Mouse (Mus musculus): ENCODE results near the gene Msl1. TPM values are rescaled to one million over a fixed set of nuclear protein-coding genes. Genes with fewer than 3 reads are reported as not detected.

The Msl1 gene
- polyA plus RNA-seq, 1 experiment from 2014 or later, result 32.0 TPM

GRCm38 (mm10) chr11:98839897-98840296, 44.6 kb downstream of the Msl1 start:
- H3K9me3 ChIP-seq (ENCODE audit: control insufficient read depth, low read length), result no peaks in the 10 kb centered on the region
- 73% methylated on average over 10 of the region's 10 CpGs for WGBS
- no peak for ATAC-seq
- H3K4me1 ChIP-seq (replicated peaks; ENCODE audit: control insufficient read depth, insufficient read depth, low read length), result peaks cover 20% of the 10 kb centered on the region
- no peak overlapping the region for H3K4me2 ChIP-seq (ENCODE audit: low read length)
- no peaks in the 10 kb centered on the region for H3K27me3 ChIP-seq (replicated peaks; ENCODE audit: control insufficient read depth, insufficient read depth, low read length)
- no peak overlapping the region for H3K27ac ChIP-seq (ENCODE audit: low read length)
- no peak overlapping the region for H3K4me3 ChIP-seq (replicated peaks; ENCODE audit: low read length)
- H3K9ac ChIP-seq (replicated peaks; ENCODE audit: low read depth, low read length), result no peak overlapping the region; the same call in 1 of the 2 replicates
- no peaks in the 10 kb centered on the region for H3K36me3 ChIP-seq (ENCODE audit: control insufficient read depth, insufficient read depth)

GRCm38 (mm10) chr11:98846016-98846415, 50.7 kb downstream of the Msl1 start:
- ATAC-seq, result no peak
- no peaks in the 10 kb centered on the region for H3K27me3 ChIP-seq (replicated peaks; ENCODE audit: control insufficient read depth, insufficient read depth, low read length)
- no peak overlapping the region for H3K4me3 ChIP-seq (replicated peaks; ENCODE audit: low read length)
- no peaks in the 10 kb centered on the region for H3K36me3 ChIP-seq (ENCODE audit: control insufficient read depth, insufficient read depth)
- no peak overlapping the region for H3K27ac ChIP-seq (ENCODE audit: low read length)
- WGBS, result 53% methylated on average over 13 of the region's 13 CpGs
- no peaks in the 10 kb centered on the region for H3K9me3 ChIP-seq (ENCODE audit: control insufficient read depth, low read length)
- no peak overlapping the region for H3K4me2 ChIP-seq (ENCODE audit: low read length)
- H3K4me1 ChIP-seq (replicated peaks; ENCODE audit: control insufficient read depth, insufficient read depth, low read length), result peaks cover 16% of the 10 kb centered on the region
- no peak overlapping the region for H3K9ac ChIP-seq (replicated peaks; ENCODE audit: low read depth, low read length)

GRCm38 (mm10) chr11:98846865-98847604, 51.7 kb downstream of the Msl1 start:
- 76% methylated on average over 19 of the region's 19 CpGs for WGBS
- H3K27ac ChIP-seq (ENCODE audit: low read length), result no peak overlapping the region
- H3K4me2 ChIP-seq (ENCODE audit: low read length), result no peak overlapping the region
- H3K9ac ChIP-seq (replicated peaks; ENCODE audit: low read depth, low read length), result no peak overlapping the region
- no peaks in the 10 kb centered on the region for H3K9me3 ChIP-seq (ENCODE audit: control insufficient read depth, low read length)
- H3K27me3 ChIP-seq (replicated peaks; ENCODE audit: control insufficient read depth, insufficient read depth, low read length), result no peaks in the 10 kb centered on the region
- no peak for ATAC-seq
- H3K36me3 ChIP-seq (ENCODE audit: control insufficient read depth, insufficient read depth), result no peaks in the 10 kb centered on the region
- H3K4me1 ChIP-seq (replicated peaks; ENCODE audit: control insufficient read depth, insufficient read depth, low read length), result peaks cover 16% of the 10 kb centered on the region
- H3K4me3 ChIP-seq (replicated peaks; ENCODE audit: low read length), result no peak overlapping the region

- 13% methylated on average over 19 of the region's 19 CpGs for WGBS
- ATAC-seq, result no peak
- Histone ChIP-seq H3K9me3 (ENCODE audit: control insufficient read depth, low read length) (no peaks in the 10 kb centered on the region), H3K27me3 (replicated peaks; ENCODE audit: control insufficient read depth, insufficient read depth, low read length) (no peaks in the 10 kb centered on the region), H3K4me1 (replicated peaks; ENCODE audit: control insufficient read depth, insufficient read depth, low read length) (peaks cover 16% of the 10 kb centered on the region), H3K27ac (ENCODE audit: low read length) (no peak overlapping the region), H3K4me2 (ENCODE audit: low read length) (no peak overlapping the region), H3K9ac (replicated peaks; ENCODE audit: low read depth, low read length) (no peak overlapping the region), H3K36me3 (ENCODE audit: control insufficient read depth, insufficient read depth) (no peaks in the 10 kb centered on the region), H3K4me3 (replicated peaks; ENCODE audit: low read length) (no peak overlapping the region)
Measured at GRCm38 (mm10) chr11:98849196-98849894, 54.0 kb downstream of the Msl1 start.

GRCm38 (mm10) chr11:98850100-98851093, 55.1 kb downstream of the Msl1 start:
- ATAC-seq, result peak; percentile 59; the same call in 1 of the 2 replicates
- Histone ChIP-seq H3K27ac (ENCODE audit: low read length) (no peak overlapping the region), H3K4me1 (replicated peaks; ENCODE audit: control insufficient read depth, insufficient read depth, low read length) (peaks cover 16% of the 10 kb centered on the region), H3K9me3 (ENCODE audit: control insufficient read depth, low read length) (no peaks in the 10 kb centered on the region), H3K4me2 (ENCODE audit: low read length) (peak overlapping the region; percentile 40), H3K36me3 (ENCODE audit: control insufficient read depth, insufficient read depth) (no peaks in the 10 kb centered on the region), H3K4me3 (replicated peaks; ENCODE audit: low read length) (peak overlapping the region; percentile 21), H3K9ac (replicated peaks; ENCODE audit: low read depth, low read length) (0 out of 2 replicates have a peak overlapping the region, but pooled peaks have one; percentile 20), H3K27me3 (replicated peaks; ENCODE audit: control insufficient read depth, insufficient read depth, low read length) (no peaks in the 10 kb centered on the region)
- 56% methylated on average over 26 of the region's 26 CpGs for WGBS

- Histone ChIP-seq H3K36me3 (ENCODE audit: control insufficient read depth, insufficient read depth) (no peaks in the 10 kb centered on the region), H3K9me3 (ENCODE audit: control insufficient read depth, low read length) (no peaks in the 10 kb centered on the region), H3K9ac (replicated peaks; ENCODE audit: low read depth, low read length) (no peak overlapping the region), H3K27ac (ENCODE audit: low read length) (no peak overlapping the region), H3K27me3 (replicated peaks; ENCODE audit: control insufficient read depth, insufficient read depth, low read length) (no peaks in the 10 kb centered on the region), H3K4me3 (replicated peaks; ENCODE audit: low read length) (no peak overlapping the region), H3K4me2 (ENCODE audit: low read length) (no peak overlapping the region), H3K4me1 (replicated peaks; ENCODE audit: control insufficient read depth, insufficient read depth, low read length) (peaks cover 16% of the 10 kb centered on the region)
- 81% methylated on average over 8 of the region's 8 CpGs for WGBS
- ATAC-seq, result no peak
Measured at GRCm38 (mm10) chr11:98854116-98854515, 58.8 kb downstream of the Msl1 start.

GRCm38 (mm10) chr11:98854659-98855058, 59.3 kb downstream of the Msl1 start:
- Histone ChIP-seq H3K9me3 (ENCODE audit: control insufficient read depth, low read length) (no peaks in the 10 kb centered on the region), H3K4me2 (ENCODE audit: low read length) (no peak overlapping the region), H3K4me1 (replicated peaks; ENCODE audit: control insufficient read depth, insufficient read depth, low read length) (peaks cover 12% of the 10 kb centered on the region), H3K9ac (replicated peaks; ENCODE audit: low read depth, low read length) (no peak overlapping the region), H3K27me3 (replicated peaks; ENCODE audit: control insufficient read depth, insufficient read depth, low read length) (no peaks in the 10 kb centered on the region), H3K36me3 (ENCODE audit: control insufficient read depth, insufficient read depth) (no peaks in the 10 kb centered on the region), H3K27ac (ENCODE audit: low read length) (no peak overlapping the region), H3K4me3 (replicated peaks; ENCODE audit: low read length) (no peak overlapping the region)
- no peak for ATAC-seq
- WGBS, result 98% methylated on average over 2 of the region's 2 CpGs
